Mouse (Mus musculus): ENCODE measurements around the gene Plppr2. TPM values are rescaled to one million over a fixed set of nuclear protein-coding genes. Genes with fewer than 3 reads are reported as not detected.

The Plppr2 gene
- polyA plus RNA-seq, 1 experiment from 2014 or later = 9.2 TPM

- no peaks in the 10 kb centered on the region; the same call in 1 of the 2 replicates for H3K36me3 ChIP-seq (ENCODE audit: control insufficient read depth, insufficient read depth, low read length)
- peaks cover 12% of the 10 kb centered on the region for H3K27me3 ChIP-seq (ENCODE audit: control insufficient read depth, insufficient read depth, low read length)
- no peak overlapping the region for H3K27ac ChIP-seq (ENCODE audit: low read depth, low read length)
- peak overlapping the region; percentile 51 for H3K4me3 ChIP-seq (ENCODE audit: low read length)
- H3K4me2 ChIP-seq (replicated peaks; ENCODE audit: low read depth, low read length) = peak overlapping the region; percentile 82
- peak overlapping the region; percentile 47; the same call in 1 of the 2 replicates for H3K9ac ChIP-seq (ENCODE audit: low read depth, low read length)
- ATAC-seq (ENCODE audit: low FRiP score, low TSS enrichment) = peak; percentile 47; the same call in 1 of the 2 replicates
- peaks cover 27% of the 10 kb centered on the region for H3K4me1 ChIP-seq (ENCODE audit: control insufficient read depth, insufficient read depth, low read length)
- under 1% methylated on average over 14 of the region's 15 CpGs for WGBS
- H3K9me3 ChIP-seq (ENCODE audit: control insufficient read depth, low read length) = no peaks in the 10 kb centered on the region
Measured at GRCm38 (mm10) chr9:21962010-21962409, 25.2 kb downstream of the Plppr2 start.

DNA sequence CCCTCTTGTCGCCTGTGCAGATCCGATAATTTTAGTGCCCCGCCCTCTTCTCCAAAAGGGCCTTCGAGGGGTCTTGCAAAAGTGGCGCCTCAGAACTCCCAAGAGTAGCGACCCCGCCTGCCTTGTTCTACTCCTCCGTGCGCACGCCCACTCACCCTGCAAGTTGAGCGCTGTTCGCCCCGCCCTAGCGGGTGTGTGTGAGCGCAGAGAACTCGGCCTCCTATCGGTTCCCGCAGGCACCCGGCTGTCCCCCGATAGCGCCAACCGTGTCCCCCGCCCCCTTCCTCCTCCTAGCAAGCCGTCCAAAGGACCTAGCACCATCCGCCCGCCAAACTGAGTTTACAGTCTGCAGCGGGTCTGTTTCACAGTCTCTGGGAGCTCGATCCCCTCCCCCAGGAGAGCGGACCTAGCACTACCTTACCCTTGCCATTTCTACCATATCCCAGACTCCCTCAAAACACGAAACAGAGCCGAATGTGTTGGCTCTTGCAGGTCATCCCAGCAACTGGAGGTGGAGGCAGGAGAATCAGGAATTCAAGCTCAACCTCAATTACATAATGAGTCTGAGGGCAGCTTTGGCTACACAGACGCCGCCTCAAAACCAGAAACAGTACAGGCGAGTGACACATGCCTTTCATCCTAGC is 25.7 kb downstream of the Plppr2 start:
- H3K36me3 ChIP-seq (ENCODE audit: control insufficient read depth, insufficient read depth, low read length) = no peaks in the 10 kb centered on the region; the same call in 1 of the 2 replicates
- 2% methylated on average over 34 of the region's 34 CpGs for WGBS
- H3K9me3 ChIP-seq (ENCODE audit: control insufficient read depth, low read length) = no peaks in the 10 kb centered on the region
- peaks cover 12% of the 10 kb centered on the region for H3K27me3 ChIP-seq (ENCODE audit: control insufficient read depth, insufficient read depth, low read length)
- H3K4me2 ChIP-seq (replicated peaks; ENCODE audit: low read depth, low read length) = peak overlapping the region; percentile 82
- H3K4me3 ChIP-seq (ENCODE audit: low read length) = peak overlapping the region; percentile 51
- H3K9ac ChIP-seq (ENCODE audit: low read depth, low read length) = peak overlapping the region; percentile 47; the same call in 1 of the 2 replicates
- peaks cover 27% of the 10 kb centered on the region for H3K4me1 ChIP-seq (ENCODE audit: control insufficient read depth, insufficient read depth, low read length)
- peak; percentile 77 for ATAC-seq (ENCODE audit: low FRiP score, low TSS enrichment)
- no peak overlapping the region for H3K27ac ChIP-seq (ENCODE audit: low read depth, low read length)

GRCm38 (mm10) chr9:21963417-21963816 is 26.6 kb downstream of the Plppr2 start, which contains the start of gene Epor:
Gene Epor (minus strand): TSS chr9:21963506.
- H3K9ac ChIP-seq (ENCODE audit: low read depth, low read length) = peak within 1 kb of the TSS; percentile 40; the same call in 1 of the 2 replicates
- peaks cover 27% of the 10 kb centered on the region for H3K4me1 ChIP-seq (ENCODE audit: control insufficient read depth, insufficient read depth, low read length)
- 5% methylated on average over 8 of the region's 8 CpGs for WGBS
- ATAC-seq (ENCODE audit: low FRiP score, low TSS enrichment) = peak; percentile 55
- H3K27ac ChIP-seq (ENCODE audit: low read depth, low read length) = no peak within 1 kb of the TSS
- peaks cover 12% of the 10 kb centered on the region for H3K27me3 ChIP-seq (ENCODE audit: control insufficient read depth, insufficient read depth, low read length)
- H3K36me3 ChIP-seq (ENCODE audit: control insufficient read depth, insufficient read depth, low read length) = no peaks in the 10 kb centered on the region
- no peaks in the 10 kb centered on the region for H3K9me3 ChIP-seq (ENCODE audit: control insufficient read depth, low read length)
- H3K4me2 ChIP-seq (replicated peaks; ENCODE audit: low read depth, low read length) = peak within 1 kb of the TSS; percentile 82
- H3K4me3 ChIP-seq (ENCODE audit: low read length) = peak within 1 kb of the TSS; percentile 51

GRCm38 (mm10) chr9:21968883-21969282 is 32.0 kb downstream of the Plppr2 start:
- WGBS = 52% methylated on average over 6 of the region's 6 CpGs
- H3K9ac ChIP-seq (ENCODE audit: low read depth, low read length) = no peak overlapping the region
- ATAC-seq (ENCODE audit: low FRiP score, low TSS enrichment) = no peak

GRCm38 (mm10) chr9:21969304-21969703 is 32.5 kb downstream of the Plppr2 start:
- Histone ChIP-seq H3K27me3 (ENCODE audit: control insufficient read depth, insufficient read depth, low read length) (no peaks in the 10 kb centered on the region), H3K9ac (ENCODE audit: low read depth, low read length) (no peak overlapping the region), H3K4me1 (ENCODE audit: control insufficient read depth, insufficient read depth, low read length) (no peaks in the 10 kb centered on the region), H3K36me3 (ENCODE audit: control insufficient read depth, insufficient read depth, low read length) (0 out of 2 replicates have a peak, but pooled peaks cover under 1% of the 10 kb centered on the region), H3K27ac (ENCODE audit: low read depth, low read length) (no peak overlapping the region), H3K9me3 (ENCODE audit: control insufficient read depth, low read length) (no peaks in the 10 kb centered on the region), H3K4me2 (replicated peaks; ENCODE audit: low read depth, low read length) (no peak overlapping the region), H3K4me3 (ENCODE audit: low read length) (no peak overlapping the region)
- WGBS = 86% methylated on average over 4 of the region's 4 CpGs
- ATAC-seq (ENCODE audit: low FRiP score, low TSS enrichment) = no peak

More at GRCm38 (mm10) chr9:21968883-21969282, 32.0 kb downstream of the Plppr2 start:
- H3K27me3 ChIP-seq (ENCODE audit: control insufficient read depth, insufficient read depth, low read length) = no peaks in the 10 kb centered on the region
- no peak overlapping the region for H3K4me2 ChIP-seq (replicated peaks; ENCODE audit: low read depth, low read length)
- H3K4me1 ChIP-seq (ENCODE audit: control insufficient read depth, insufficient read depth, low read length) = no peaks in the 10 kb centered on the region
- no peak overlapping the region for H3K27ac ChIP-seq (ENCODE audit: low read depth, low read length)
- no peak overlapping the region for H3K4me3 ChIP-seq (ENCODE audit: low read length)
- no peaks in the 10 kb centered on the region for H3K9me3 ChIP-seq (ENCODE audit: control insufficient read depth, low read length)
- H3K36me3 ChIP-seq (ENCODE audit: control insufficient read depth, insufficient read depth, low read length) = no peaks in the 10 kb centered on the region

DNA sequence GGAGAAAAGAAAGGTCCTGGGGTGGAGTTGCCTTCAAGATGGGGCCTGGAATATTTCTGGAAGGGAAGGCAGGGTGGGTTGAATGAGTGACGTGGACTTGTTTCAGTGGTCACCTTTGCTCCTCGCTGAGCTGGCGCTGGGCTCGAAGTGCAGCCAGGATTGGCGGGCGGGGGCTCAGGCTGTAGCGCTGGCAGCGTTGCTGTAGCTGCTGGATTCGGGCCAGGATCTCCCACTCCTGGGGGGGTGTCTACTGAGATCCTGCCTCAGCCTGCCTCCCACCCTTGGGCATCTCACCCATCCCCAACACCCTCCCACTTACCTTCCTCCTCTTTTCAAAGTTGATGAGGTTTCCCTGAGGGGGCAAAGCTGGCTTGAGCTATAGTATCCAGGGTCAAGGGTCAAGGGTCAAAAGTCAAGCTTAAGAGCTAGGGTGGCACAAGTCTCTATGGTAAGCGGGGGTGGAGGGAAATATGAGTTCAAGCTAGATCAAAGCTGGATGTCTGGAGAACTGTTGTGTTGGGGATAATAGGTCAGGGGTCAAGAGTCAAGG is 39.9 kb downstream of the Plppr2 start:
- H3K9me3 ChIP-seq (ENCODE audit: control insufficient read depth, low read length) = no peaks in the 10 kb centered on the region
- no peak overlapping the region for H3K4me3 ChIP-seq (ENCODE audit: low read length)
- no peaks in the 10 kb centered on the region for H3K4me1 ChIP-seq (ENCODE audit: control insufficient read depth, insufficient read depth, low read length)
- 88% methylated on average over 10 of the region's 10 CpGs for WGBS
- no peaks in the 10 kb centered on the region for H3K27me3 ChIP-seq (ENCODE audit: control insufficient read depth, insufficient read depth, low read length)
- no peak overlapping the region for H3K4me2 ChIP-seq (replicated peaks; ENCODE audit: low read depth, low read length)
- H3K36me3 ChIP-seq (ENCODE audit: control insufficient read depth, insufficient read depth, low read length) = peaks cover 5% of the 10 kb centered on the region; the same call in 1 of the 2 replicates
- H3K9ac ChIP-seq (ENCODE audit: low read depth, low read length) = no peak overlapping the region
- ATAC-seq (ENCODE audit: low FRiP score, low TSS enrichment) = no peak
- no peak overlapping the region for H3K27ac ChIP-seq (ENCODE audit: low read depth, low read length)

DNA sequence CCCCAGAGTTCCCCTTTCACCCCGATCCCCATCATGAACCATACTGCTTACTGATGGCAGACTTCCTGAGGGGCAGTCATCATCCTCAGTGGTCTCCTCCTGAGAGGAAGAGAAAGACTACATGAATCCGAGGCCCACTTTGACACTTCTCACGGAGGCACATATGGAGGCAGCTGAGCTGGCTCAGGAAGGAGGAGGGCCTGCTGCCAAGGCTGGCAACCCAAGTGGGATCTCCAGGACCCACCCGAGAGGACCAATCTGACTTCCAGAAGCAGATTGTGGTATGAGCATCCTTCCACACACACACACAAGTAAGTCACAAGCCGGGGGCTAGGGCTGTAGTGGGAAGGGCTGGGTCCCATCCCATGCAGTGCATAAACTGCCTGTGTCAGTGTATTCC is 40.5 kb downstream of the Plppr2 start:
- ATAC-seq (ENCODE audit: low FRiP score, low TSS enrichment) = no peak
- 87% methylated on average over 5 of the region's 5 CpGs for WGBS

GRCm38 (mm10) chr9:21977972-21978371 is 41.1 kb downstream of the Plppr2 start:
- 46% methylated on average over 2 of the region's 2 CpGs for WGBS
- H3K36me3 ChIP-seq (ENCODE audit: control insufficient read depth, insufficient read depth, low read length) = peaks cover 5% of the 10 kb centered on the region; the same call in 1 of the 2 replicates
- H3K4me3 ChIP-seq (ENCODE audit: low read length) = no peak overlapping the region
- H3K4me1 ChIP-seq (ENCODE audit: control insufficient read depth, insufficient read depth, low read length) = no peaks in the 10 kb centered on the region
- H3K9me3 ChIP-seq (ENCODE audit: control insufficient read depth, low read length) = no peaks in the 10 kb centered on the region
- H3K4me2 ChIP-seq (replicated peaks; ENCODE audit: low read depth, low read length) = no peak overlapping the region
- ATAC-seq (ENCODE audit: low FRiP score, low TSS enrichment) = no peak
- no peaks in the 10 kb centered on the region for H3K27me3 ChIP-seq (ENCODE audit: control insufficient read depth, insufficient read depth, low read length)
- H3K27ac ChIP-seq (ENCODE audit: low read depth, low read length) = no peak overlapping the region
- no peak overlapping the region for H3K9ac ChIP-seq (ENCODE audit: low read depth, low read length)

More for the DNA sequence above, 40.5 kb downstream of the Plppr2 start:
- Histone ChIP-seq H3K9me3 (ENCODE audit: control insufficient read depth, low read length) (no peaks in the 10 kb centered on the region), H3K9ac (ENCODE audit: low read depth, low read length) (no peak overlapping the region), H3K36me3 (ENCODE audit: control insufficient read depth, insufficient read depth, low read length) (peaks cover 5% of the 10 kb centered on the region; the same call in 1 of the 2 replicates), H3K4me3 (ENCODE audit: low read length) (no peak overlapping the region), H3K4me1 (ENCODE audit: control insufficient read depth, insufficient read depth, low read length) (no peaks in the 10 kb centered on the region), H3K27ac (ENCODE audit: low read depth, low read length) (no peak overlapping the region), H3K27me3 (ENCODE audit: control insufficient read depth, insufficient read depth, low read length) (no peaks in the 10 kb centered on the region), H3K4me2 (replicated peaks; ENCODE audit: low read depth, low read length) (no peak overlapping the region)
